Comparison of ENCODE assay signal across 8 mouse cellular contexts in the genomic region with DNA sequence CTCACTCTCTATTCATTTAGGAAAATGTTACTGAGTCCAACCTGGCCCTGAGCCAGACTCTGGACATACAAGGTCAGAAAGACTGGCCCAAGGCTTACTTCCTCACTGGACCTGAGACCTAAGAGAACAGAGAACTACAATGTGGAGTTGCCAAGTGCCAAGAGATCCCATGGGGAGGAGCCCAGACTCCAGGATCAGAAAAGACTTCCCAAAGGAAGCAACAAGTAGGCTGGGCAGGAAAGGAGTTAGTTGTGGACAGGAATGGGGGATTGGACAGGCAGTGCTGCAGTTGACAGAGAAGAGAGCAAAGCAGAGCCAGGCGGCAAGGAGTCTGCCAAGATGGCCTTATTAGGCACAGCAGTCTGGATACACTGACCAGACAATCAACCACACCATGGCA. TPM values are rescaled to one million over a fixed set of nuclear protein-coding genes. Genes with fewer than 3 reads are reported as not detected.
DNase-seq lines count a peak whose midpoint lies in the region; ATAC-seq and TF ChIP-seq lines count a peak whose summit lies in the region.

No protein-coding gene starts in this region.

- no peak for TF ChIP-seq POLR2A in cerebellum, adult 2 months (IDR thresholded peaks at IDR 0.05; ENCODE audit: borderline replicate concordance, insufficient read depth, low read length)

- H3K4me1 ChIP-seq in cerebellum, adult 2 months (ENCODE audit: control insufficient read depth, insufficient read depth, low read length), result peaks cover 38% of the 10 kb centered on the region
- peaks cover 52% of the 10 kb centered on the region for H3K4me1 ChIP-seq in heart, embryonic 11.5 days (ENCODE audit: control insufficient read depth, insufficient read depth, low read length)
- H3K4me1 ChIP-seq in forebrain, embryonic 10.5 days, result no peaks in the 10 kb centered on the region; the same call in 1 of the 2 replicates

- no peak overlapping the region for H3K27ac ChIP-seq in cerebellum, adult 2 months (ENCODE audit: insufficient read depth, low read length)
- H3K27ac ChIP-seq in heart, embryonic 11.5 days (ENCODE audit: low read depth, low read length), result peak overlapping the region; percentile 67
- H3K27ac ChIP-seq in forebrain, embryonic 10.5 days, result no peak overlapping the region

- peak; percentile 49 for ATAC-seq in heart, embryonic 11.5 days (replicated peaks; ENCODE audit: insufficient number of reproducible peaks, low FRiP score, low TSS enrichment)

- no peak overlapping the region for H3K4me2 ChIP-seq in heart, embryonic 11.5 days

- 5% methylated on average over 1 of the region's 1 CpGs for WGBS in cerebellum, adult 2 months
- 6% methylated on average over 1 of the region's 1 CpGs for whole genome bisulfite sequencing in heart, embryonic 11.5 days (ENCODE audit: insufficient replicate concordance)
- 76% methylated on average over 1 of the region's 1 CpGs for WGBS in forebrain, embryonic 10.5 days

- peak; percentile 36 to 57 for DNase-seq in cerebellum, adult 2 months
- no peak for DNase-seq in cerebellum, postnatal 4 days (ENCODE audit: low spot score in 2 of 2)
- peak; percentile 39 for DNase-seq in NIH3T3 (ENCODE audit: low read depth)
- DNase-seq in lung, adult 18-20 months, result peak; percentile 83 to 86
- DNase-seq in forebrain, embryonic 10.5 days (ENCODE audit: extremely low spot score, low spot score), result no peak
- DNase-seq in natural killer cell, adult 2 months (ENCODE audit: low spot score in 2 of 2), result no peak
- DNase-seq in embryo, embryonic 11 days, result no peak

- H3K4me3 ChIP-seq in cerebellum, adult 2 months (replicated peaks; ENCODE audit: insufficient read depth, low read depth, low read length), result no peak overlapping the region
- no peak overlapping the region for H3K4me3 ChIP-seq in heart, embryonic 11.5 days (ENCODE audit: low read depth, low read length)
- H3K4me3 ChIP-seq in forebrain, embryonic 10.5 days, result no peak overlapping the region

- no peaks in the 10 kb centered on the region for H3K9me3 ChIP-seq in heart, embryonic 11.5 days (replicated peaks; ENCODE audit: control insufficient read depth, low read length)
- no peaks in the 10 kb centered on the region for H3K9me3 ChIP-seq in forebrain, embryonic 10.5 days

- H3K36me3 ChIP-seq in heart, embryonic 11.5 days (ENCODE audit: control insufficient read depth, insufficient read depth, low read length), result no peaks in the 10 kb centered on the region
- no peaks in the 10 kb centered on the region for H3K36me3 ChIP-seq in forebrain, embryonic 10.5 days (replicated peaks)

- no peak overlapping the region for H3K9ac ChIP-seq in heart, embryonic 11.5 days (ENCODE audit: low read depth, low read length)

- H3K27me3 ChIP-seq in cerebellum, adult 2 months (ENCODE audit: control insufficient read depth, insufficient read depth, low read length), result no peaks in the 10 kb centered on the region
- no peaks in the 10 kb centered on the region for H3K27me3 ChIP-seq in heart, embryonic 11.5 days (ENCODE audit: control insufficient read depth, insufficient read depth, low read length)
- no peaks in the 10 kb centered on the region for H3K27me3 ChIP-seq in forebrain, embryonic 10.5 days (ENCODE audit: poor library complexity, severe bottlenecking)

- TF ChIP-seq CTCF in cerebellum, adult 2 months (IDR thresholded peaks at IDR 0.05; ENCODE audit: borderline replicate concordance, insufficient read depth, low read depth, low read length), result no peak

RNA-seq across cellular contexts. Expression of a gene that starts 13.8 kb away (rescaled TPM):
- polyA plus RNA-seq in cerebellum, adult 2 months (2012; rRNA removed), result 37.8 and 38.4 TPM in 2 replicates
- polyA plus RNA-seq in heart, embryonic 11.5 days (2014; fragmentation: Nextera tagmentation; extraction: Ambion mirVana), result 15.8 and 16.5 TPM in 2 replicates
- polyA plus RNA-seq in forebrain, embryonic 10.5 days (2016; fragmentation: Nextera tagmentation; extraction: Ambion mirVana), result 2.9 and 3.1 TPM in 2 replicates

Comparison
In these comparisons a context has a peak if more than half of its experiments do, and no peak if none do; other contexts are left out.
1. DNase-seq: peak in cerebellum, adult 2 months (2 of 2), NIH3T3 (single experiment) and lung, adult 18-20 months (2 of 2); none in cerebellum, postnatal 4 days (0 of 2), forebrain, embryonic 10.5 days (single experiment), natural killer cell, adult 2 months (0 of 2) and embryo, embryonic 11 days (single experiment).